Mouse (Mus musculus): ENCODE results near the gene Bcas3.

- TF ChIP-seq CTCF (IDR thresholded peaks at IDR 0.05; ENCODE audit: low read depth) = no peak
- TF ChIP-seq EP300 (IDR thresholded peaks at IDR 0.05; ENCODE audit: low read depth) = no peak
Observed at GRCm38 (mm10) chr11:85545602-85546001, 192.6 kb downstream of the Bcas3 start.
